Mouse (Mus musculus): ENCODE results near the gene Slc35e4. TPM values are rescaled to one million over a fixed set of nuclear protein-coding genes. Genes with fewer than 3 reads are reported as not detected.

Slc35e4 gene
- polyA plus RNA-seq, 1 experiment from 2014 or later, result 6.7 TPM

GRCm38 (mm10) chr11:3859778-3860177, 54.7 kb downstream of the Slc35e4 start:
- WGBS, result 87% methylated on average over 4 of the region's 4 CpGs
- no peak overlapping the region for H3K9ac ChIP-seq
- ATAC-seq, result no peak

GRCm38 (mm10) chr11:3857902-3858301, 56.6 kb downstream of the Slc35e4 start:
- 78% methylated on average over 5 of the region's 5 CpGs for WGBS
- Histone ChIP-seq H3K4me2 (no peak overlapping the region), H3K27ac (no peak overlapping the region), H3K4me1 (0 out of 2 replicates have a peak, but pooled peaks cover 4% of the 10 kb centered on the region), H3K36me3 (ENCODE audit: poor library complexity, severe bottlenecking) (no peaks in the 10 kb centered on the region), H3K4me3 (no peak overlapping the region), H3K27me3 (peaks cover 4% of the 10 kb centered on the region), H3K9me3 (replicated peaks) (no peaks in the 10 kb centered on the region), H3K9ac (no peak overlapping the region)
- no peak for ATAC-seq

More at GRCm38 (mm10) chr11:3859778-3860177, 54.7 kb downstream of the Slc35e4 start:
- Histone ChIP-seq H3K4me3 (no peak overlapping the region), H3K27me3 (peaks cover 8% of the 10 kb centered on the region), H3K4me1 (peaks cover 11% of the 10 kb centered on the region), H3K27ac (no peak overlapping the region), H3K36me3 (ENCODE audit: poor library complexity, severe bottlenecking) (no peaks in the 10 kb centered on the region), H3K9me3 (replicated peaks) (no peaks in the 10 kb centered on the region), H3K4me2 (no peak overlapping the region)

Other genes with a start within 250 kb of the Slc35e4 start
- 5.9 and 6.6 TPM in 2 replicates for gene Osbp2, start 50.8 kb downstream of the Slc35e4 start, polyA plus RNA-seq (2015; fragmentation: Nextera tagmentation; extraction: Ambion mirVana)
- 0.75 and 0.97 TPM in 2 replicates for gene 4921536K21Rik, start 19.6 kb downstream of the Slc35e4 start, polyA plus RNA-seq (2015; fragmentation: Nextera tagmentation; extraction: Ambion mirVana)
- 28.4 and 35.7 TPM in 2 replicates for gene Dusp18, start 19.4 kb downstream of the Slc35e4 start, polyA plus RNA-seq (2015; fragmentation: Nextera tagmentation; extraction: Ambion mirVana)
- gene Tcn2, start 17.5 kb upstream of the Slc35e4 start, polyA plus RNA-seq (2015; fragmentation: Nextera tagmentation; extraction: Ambion mirVana), result 11.6 and 12.5 TPM in 2 replicates
- gene Pes1, start 49.3 kb upstream of the Slc35e4 start, polyA plus RNA-seq (2015; fragmentation: Nextera tagmentation; extraction: Ambion mirVana), result 70.6 and 77.0 TPM in 2 replicates
- gene 4930556J24Rik, start 62.1 kb upstream of the Slc35e4 start, polyA plus RNA-seq (2015; fragmentation: Nextera tagmentation; extraction: Ambion mirVana), result 0.20 TPM in 1 of 2 replicates, not detected in the other
- 0.58 and 0.76 TPM in 2 replicates for gene Gal3st1, start 69.0 kb upstream of the Slc35e4 start, polyA plus RNA-seq (2015; fragmentation: Nextera tagmentation; extraction: Ambion mirVana)
- 0.10 TPM in 1 of 2 replicates, not detected in the other for gene Sec14l4, start 116.8 kb upstream of the Slc35e4 start, polyA plus RNA-seq (2015; fragmentation: Nextera tagmentation; extraction: Ambion mirVana)
- gene Sec14l3, start 150.2 kb upstream of the Slc35e4 start, polyA plus RNA-seq (2015; fragmentation: Nextera tagmentation; extraction: Ambion mirVana), result 0.22 and 0.62 TPM in 2 replicates
- gene Mtfp1, start 180.8 kb upstream of the Slc35e4 start, polyA plus RNA-seq (2015; fragmentation: Nextera tagmentation; extraction: Ambion mirVana), result 7.0 and 7.5 TPM in 2 replicates
- gene Sec14l2, start 208.8 kb upstream of the Slc35e4 start, polyA plus RNA-seq (2015; fragmentation: Nextera tagmentation; extraction: Ambion mirVana), result 1.5 and 2.3 TPM in 2 replicates
- gene Rnf215, start 220.5 kb upstream of the Slc35e4 start, polyA plus RNA-seq (2015; fragmentation: Nextera tagmentation; extraction: Ambion mirVana), result 37.5 and 41.0 TPM in 2 replicates
- 5.3 and 7.2 TPM in 2 replicates for gene Ccdc157, start 245.6 kb upstream of the Slc35e4 start, polyA plus RNA-seq (2015; fragmentation: Nextera tagmentation; extraction: Ambion mirVana)
- gene Sf3a1, start 245.7 kb upstream of the Slc35e4 start, polyA plus RNA-seq (2015; fragmentation: Nextera tagmentation; extraction: Ambion mirVana), result 61.2 and 66.8 TPM in 2 replicates